Mouse (Mus musculus): ENCODE data around the gene Dtnb. TPM values are rescaled to one million over a fixed set of nuclear protein-coding genes. Genes with fewer than 3 reads are reported as not detected.

Dtnb gene
- polyA plus RNA-seq, 1 experiment from 2014 or later, result 30.6 TPM

DNA sequence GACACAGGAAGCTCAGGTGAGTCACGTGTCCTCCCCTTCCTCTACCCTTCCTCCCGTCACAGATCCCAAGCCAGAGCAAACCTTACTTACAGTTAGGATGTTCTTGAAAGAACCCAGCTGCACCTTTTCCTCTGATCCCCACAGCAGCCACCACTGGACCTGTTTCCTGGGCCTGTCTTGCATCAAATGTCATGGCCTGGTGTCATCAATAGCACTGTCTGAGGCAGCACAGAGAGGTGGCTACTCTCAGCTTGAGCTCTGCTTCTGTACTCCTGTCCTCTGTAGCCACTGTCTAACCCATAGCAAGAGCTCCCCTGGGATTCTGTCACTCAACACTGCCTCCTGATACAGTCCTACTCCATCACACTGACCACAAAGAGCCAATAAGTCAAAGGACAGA, 207.5 kb downstream of the Dtnb start:
- Histone ChIP-seq H3K4me3 (no peak overlapping the region), H3K9me3 (replicated peaks) (no peaks in the 10 kb centered on the region), H3K27me3 (ENCODE audit: low read depth, poor library complexity, severe bottlenecking) (no peaks in the 10 kb centered on the region), H3K36me3 (0 out of 2 replicates have a peak, but pooled peaks cover 3% of the 10 kb centered on the region), H3K4me1 (peaks cover 55% of the 10 kb centered on the region), H3K27ac (replicated peaks) (peak overlapping the region; percentile 38; the same call in 1 of the 2 replicates)
- WGBS, result 79% methylated on average over 2 of the region's 2 CpGs
- no peak for DNase-seq (ENCODE audit: low spot score)

DNA sequence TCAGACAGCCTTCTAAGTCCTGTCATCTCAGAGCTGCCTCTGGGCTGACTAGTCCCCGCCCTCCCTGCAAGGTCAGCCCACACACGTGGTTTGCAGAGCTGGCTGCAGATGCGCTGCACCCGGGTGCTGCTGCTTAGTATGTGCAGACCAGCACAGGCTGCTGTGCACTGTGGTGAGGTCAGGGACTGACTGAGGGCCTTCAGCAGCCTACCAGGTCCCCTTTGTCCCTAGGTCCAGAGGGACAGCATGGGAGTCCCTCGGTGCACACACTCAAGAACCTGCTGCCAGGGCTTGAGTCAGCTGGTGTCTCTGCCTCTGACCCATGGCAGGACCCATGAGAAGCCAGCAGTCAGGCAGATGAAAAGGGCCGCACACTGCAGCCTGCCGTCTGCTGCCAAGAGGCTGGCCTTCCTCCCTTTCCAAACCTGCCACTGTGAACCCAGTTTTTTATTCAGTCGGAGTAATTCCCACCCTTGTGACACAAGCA, 208.3 kb downstream of the Dtnb start:
- H3K4me1 ChIP-seq, result peaks cover 62% of the 10 kb centered on the region
- H3K36me3 ChIP-seq, result 0 out of 2 replicates have a peak, but pooled peaks cover 3% of the 10 kb centered on the region
- no peaks in the 10 kb centered on the region for H3K9me3 ChIP-seq (replicated peaks)
- no peaks in the 10 kb centered on the region for H3K27me3 ChIP-seq (ENCODE audit: low read depth, poor library complexity, severe bottlenecking)
- no peak overlapping the region; the same call in 1 of the 2 replicates for H3K4me3 ChIP-seq
- peak overlapping the region; percentile 79 for H3K27ac ChIP-seq (replicated peaks)
- 16% methylated on average over 8 of the region's 8 CpGs for WGBS
- DNase-seq (ENCODE audit: low spot score), result peak; percentile 74

DNA sequence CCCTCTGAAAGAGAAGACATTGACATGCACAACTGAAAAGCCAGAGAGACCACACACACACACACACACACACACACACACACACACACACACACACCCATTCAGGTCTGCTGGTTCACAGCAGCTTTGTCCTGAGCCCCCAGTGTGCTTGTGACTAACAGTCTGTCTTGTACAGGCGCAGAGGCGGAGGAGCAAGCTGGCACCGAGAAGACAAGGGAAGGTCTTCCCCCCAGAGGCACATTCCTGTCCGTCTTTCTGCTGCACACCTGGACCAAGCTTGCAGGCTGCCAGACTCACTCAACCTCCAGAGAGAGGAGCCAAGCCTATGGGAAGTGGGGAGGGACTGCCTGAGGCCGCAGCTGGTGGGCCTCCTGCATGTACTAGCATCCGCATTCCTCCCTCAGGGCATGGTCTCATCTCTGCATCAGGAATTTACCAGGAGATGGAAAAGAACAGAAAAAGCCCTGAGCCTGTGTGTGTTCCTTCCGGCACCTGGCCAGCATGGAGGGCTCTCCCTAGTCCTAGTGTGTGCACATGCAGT, 208.8 kb downstream of the Dtnb start:
- 45% methylated on average over 7 of the region's 7 CpGs for WGBS
- Histone ChIP-seq H3K27me3 (ENCODE audit: low read depth, poor library complexity, severe bottlenecking) (no peaks in the 10 kb centered on the region), H3K9me3 (replicated peaks) (no peaks in the 10 kb centered on the region), H3K36me3 (0 out of 2 replicates have a peak, but pooled peaks cover under 1% of the 10 kb centered on the region), H3K27ac (replicated peaks) (peak overlapping the region; percentile 79), H3K4me3 (no peak overlapping the region; the same call in 1 of the 2 replicates), H3K4me1 (peaks cover 62% of the 10 kb centered on the region)
- DNase-seq (ENCODE audit: low spot score), result peak; percentile 47

DNA sequence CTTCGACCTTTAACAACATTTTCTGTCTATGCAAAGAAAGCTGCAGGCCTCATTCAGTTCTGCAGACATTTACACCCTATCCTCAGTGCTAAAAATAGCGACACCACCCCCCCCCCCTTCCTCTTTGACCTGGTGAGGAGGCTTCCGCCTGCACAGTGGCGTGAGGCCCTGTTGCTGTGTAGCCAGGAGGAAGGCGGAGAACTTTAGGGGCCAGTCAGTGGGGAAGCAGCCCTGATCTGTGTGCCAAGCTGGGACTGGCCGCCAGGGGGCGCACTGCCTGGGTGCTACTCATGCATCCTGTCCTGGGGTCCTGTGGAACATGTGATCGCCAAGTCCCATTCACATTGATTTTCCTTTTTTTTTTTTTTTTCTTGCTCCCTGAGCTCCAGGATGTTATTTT, 209.3 kb downstream of the Dtnb start:
- H3K27ac ChIP-seq (replicated peaks), result peak overlapping the region; percentile 79
- peaks cover 64% of the 10 kb centered on the region for H3K4me1 ChIP-seq

DNA sequence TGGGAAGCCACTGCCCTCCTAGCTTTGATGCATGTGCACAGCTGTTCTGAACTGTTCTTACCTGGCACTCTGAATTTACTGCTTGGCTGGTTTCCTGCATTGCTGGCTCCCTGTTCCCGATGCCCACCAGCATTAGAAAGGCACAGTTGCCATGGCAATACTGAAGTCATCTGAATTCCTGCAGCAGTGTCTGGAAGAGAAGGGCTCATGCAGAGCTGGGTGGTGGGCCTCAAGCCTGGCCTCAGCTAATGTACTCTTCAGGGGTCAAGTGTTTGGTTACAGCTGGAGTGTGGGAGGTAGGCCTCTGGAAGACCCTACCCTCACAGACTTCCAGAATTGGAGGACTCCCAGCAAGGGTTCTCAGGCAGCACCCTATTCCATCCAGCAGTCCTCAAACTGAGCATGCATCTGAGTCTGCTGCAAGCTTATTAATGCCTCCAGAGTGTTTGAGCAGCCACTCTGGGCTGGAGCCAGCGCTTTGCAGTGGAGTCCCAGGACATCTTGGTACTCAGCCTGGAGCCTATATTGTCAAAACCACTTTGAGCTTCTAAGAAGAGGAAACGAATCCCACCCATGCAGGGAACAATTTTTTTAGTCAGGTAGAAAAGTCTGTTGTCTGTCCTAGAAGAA, 211.1 kb downstream of the Dtnb start:
- Histone ChIP-seq H3K4me1 (peaks cover 82% of the 10 kb centered on the region), H3K4me3 (no peak overlapping the region), H3K9me3 (replicated peaks) (no peaks in the 10 kb centered on the region), H3K36me3 (no peaks in the 10 kb centered on the region), H3K27ac (replicated peaks) (peak overlapping the region; percentile 66), H3K27me3 (ENCODE audit: low read depth, poor library complexity, severe bottlenecking) (no peaks in the 10 kb centered on the region; the same call in 1 of the 2 replicates)
- WGBS, result 48% methylated on average over 3 of the region's 3 CpGs
- no peak for DNase-seq (ENCODE audit: low spot score)

More for the DNA sequence above, 209.3 kb downstream of the Dtnb start:
- Histone ChIP-seq H3K27me3 (ENCODE audit: low read depth, poor library complexity, severe bottlenecking) (no peaks in the 10 kb centered on the region), H3K4me3 (no peak overlapping the region), H3K36me3 (no peaks in the 10 kb centered on the region), H3K9me3 (replicated peaks) (no peaks in the 10 kb centered on the region)
- DNase-seq (ENCODE audit: low spot score), result peak; percentile 87
- 19% methylated on average over 8 of the region's 8 CpGs for WGBS

DNA sequence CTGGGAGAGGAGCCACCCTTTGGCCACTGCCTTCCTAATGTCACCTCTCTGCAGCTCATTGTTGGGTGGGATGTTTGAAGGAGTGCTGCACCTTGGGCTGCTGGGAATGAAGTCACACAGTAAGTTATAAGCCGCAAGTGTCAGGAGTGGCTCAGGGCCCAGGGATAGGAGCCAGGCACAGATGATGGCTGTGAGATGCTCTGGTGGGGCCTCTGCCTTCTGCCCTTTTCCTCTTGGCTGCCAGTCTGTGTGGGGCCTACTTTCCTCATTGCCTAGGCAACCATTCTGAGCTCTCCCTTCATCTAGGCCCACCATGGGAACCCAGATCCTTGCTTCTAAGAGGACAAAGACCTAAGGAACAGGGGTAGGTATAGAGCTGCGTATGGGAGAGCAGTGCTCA, 212.1 kb downstream of the Dtnb start:
- H3K4me3 ChIP-seq, result no peak overlapping the region
- DNase-seq (ENCODE audit: low spot score), result no peak
- no peaks in the 10 kb centered on the region for H3K36me3 ChIP-seq
- peak overlapping the region; percentile 68 for H3K27ac ChIP-seq (replicated peaks)
- no peaks in the 10 kb centered on the region for H3K9me3 ChIP-seq (replicated peaks)
- 57% methylated on average over 2 of the region's 2 CpGs for WGBS
- H3K4me1 ChIP-seq, result peaks cover 87% of the 10 kb centered on the region
- no peaks in the 10 kb centered on the region; the same call in 1 of the 2 replicates for H3K27me3 ChIP-seq (ENCODE audit: low read depth, poor library complexity, severe bottlenecking)

DNA sequence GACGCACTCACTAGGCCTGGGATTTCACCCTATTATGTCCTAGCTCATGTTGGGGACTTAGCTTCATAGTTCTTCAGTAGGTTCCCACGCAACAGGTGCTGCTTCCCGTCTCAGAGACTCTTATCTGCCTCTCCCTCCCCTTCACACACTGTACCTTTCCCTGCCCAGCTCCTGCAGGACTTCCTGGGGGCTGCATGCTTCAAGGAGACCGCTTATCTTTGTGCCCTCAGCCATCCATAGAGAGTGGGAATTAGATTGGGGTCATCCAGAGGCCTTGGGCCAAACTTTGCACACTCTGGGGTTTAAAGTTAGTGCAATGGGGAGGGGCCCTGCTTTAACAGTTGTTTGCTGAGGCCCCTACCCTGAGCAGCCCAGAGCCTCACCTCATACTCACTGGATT, 212.5 kb downstream of the Dtnb start:
- peak overlapping the region; percentile 68 for H3K27ac ChIP-seq (replicated peaks)
- peaks cover 86% of the 10 kb centered on the region for H3K4me1 ChIP-seq
- WGBS, result 77% methylated on average over 4 of the region's 4 CpGs

DNA sequence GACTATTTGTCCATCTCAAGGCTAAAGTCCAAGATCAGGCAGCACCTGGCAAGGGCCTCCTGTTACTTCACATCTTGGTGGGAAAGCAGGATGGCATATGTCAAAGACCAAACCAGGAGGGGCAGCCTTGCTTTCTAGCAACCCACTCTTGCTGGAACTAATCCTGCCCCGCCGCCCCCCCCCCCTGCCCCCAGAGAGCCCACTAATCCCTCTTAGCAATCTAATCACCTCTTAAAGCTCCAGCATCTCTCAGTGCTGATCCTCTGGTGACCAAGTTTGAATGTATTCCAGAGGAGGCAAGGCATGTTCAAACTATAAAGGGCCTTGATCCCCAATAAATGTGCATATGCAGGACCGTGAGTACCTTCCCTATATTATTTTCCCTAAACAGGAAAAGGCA, 214.9 kb downstream of the Dtnb start:
- Histone ChIP-seq H3K27ac (replicated peaks) (peak overlapping the region; percentile 28), H3K27me3 (ENCODE audit: low read depth, poor library complexity, severe bottlenecking) (no peaks in the 10 kb centered on the region; the same call in none of the 2 replicates), H3K4me1 (peaks cover 73% of the 10 kb centered on the region), H3K4me3 (no peak overlapping the region), H3K9me3 (replicated peaks) (no peaks in the 10 kb centered on the region), H3K36me3 (no peaks in the 10 kb centered on the region)
- WGBS, result 14% methylated on average over 3 of the region's 3 CpGs
- DNase-seq (ENCODE audit: low spot score), result no peak

More for the DNA sequence above, 212.5 kb downstream of the Dtnb start:
- Histone ChIP-seq H3K36me3 (no peaks in the 10 kb centered on the region), H3K4me3 (no peak overlapping the region), H3K9me3 (replicated peaks) (no peaks in the 10 kb centered on the region), H3K27me3 (ENCODE audit: low read depth, poor library complexity, severe bottlenecking) (no peaks in the 10 kb centered on the region; the same call in 1 of the 2 replicates)
- DNase-seq (ENCODE audit: low spot score), result no peak

DNA sequence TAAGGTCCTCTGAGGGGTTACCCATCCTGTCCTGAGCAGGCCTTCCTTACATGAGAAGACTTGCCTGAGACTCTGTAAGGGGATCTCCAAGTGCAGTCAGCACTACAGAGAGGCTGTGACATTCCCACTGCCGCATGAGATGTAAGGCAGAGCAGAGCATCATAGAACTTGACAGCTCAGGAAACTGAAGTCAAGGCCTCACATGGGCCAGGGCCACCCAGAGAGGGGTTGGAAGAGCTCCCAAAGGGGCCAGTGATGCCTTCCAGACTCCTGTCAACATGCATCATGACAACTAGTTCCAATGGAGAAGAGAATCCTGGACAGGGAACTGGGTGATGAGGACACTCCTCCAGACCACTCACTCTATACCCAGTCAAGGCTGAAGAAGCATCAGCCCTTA, 215.4 kb downstream of the Dtnb start:
- H3K27ac ChIP-seq (replicated peaks), result peak overlapping the region; percentile 28
- no peaks in the 10 kb centered on the region for H3K9me3 ChIP-seq (replicated peaks)
- H3K27me3 ChIP-seq (ENCODE audit: low read depth, poor library complexity, severe bottlenecking), result no peaks in the 10 kb centered on the region; the same call in none of the 2 replicates
- no peaks in the 10 kb centered on the region for H3K36me3 ChIP-seq
- H3K4me3 ChIP-seq, result no peak overlapping the region
- DNase-seq (ENCODE audit: low spot score), result no peak
- WGBS, result 46% methylated on average over 1 of the region's 1 CpGs
- H3K4me1 ChIP-seq, result peaks cover 71% of the 10 kb centered on the region

DNA sequence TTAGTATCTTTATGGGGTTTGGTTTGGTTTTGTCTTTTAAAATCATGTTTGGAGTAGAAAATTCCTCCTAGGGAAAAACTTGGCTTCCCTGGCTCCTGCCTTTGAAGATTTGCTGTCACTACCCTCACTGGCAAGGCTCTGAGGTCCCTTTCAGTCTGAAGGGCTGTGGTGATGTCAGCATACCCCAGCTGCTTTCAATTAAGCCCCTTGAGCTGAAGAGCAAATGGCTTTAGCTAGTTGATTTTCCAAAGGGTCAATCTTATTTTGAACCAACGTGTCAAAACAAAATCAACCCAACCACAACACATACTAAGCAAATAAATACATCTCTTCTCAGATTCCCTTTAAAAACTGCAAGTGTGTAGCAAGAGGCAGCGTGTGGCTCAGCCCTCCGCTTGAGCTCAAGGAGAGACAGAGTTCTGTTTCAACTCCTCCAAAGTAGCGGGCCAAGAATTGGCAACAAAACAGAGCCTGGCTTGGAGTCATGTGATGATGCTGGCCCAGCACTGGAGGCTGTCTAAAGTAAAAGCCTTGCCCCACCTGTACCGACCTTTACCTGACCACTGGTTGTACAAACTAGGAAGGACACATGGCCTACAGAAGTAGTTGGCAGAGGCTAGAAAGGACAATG, 216.4 kb downstream of the Dtnb start:
- Histone ChIP-seq H3K4me3 (no peak overlapping the region), H3K36me3 (no peaks in the 10 kb centered on the region), H3K9me3 (replicated peaks) (no peaks in the 10 kb centered on the region), H3K27me3 (ENCODE audit: low read depth, poor library complexity, severe bottlenecking) (peaks cover 10% of the 10 kb centered on the region), H3K27ac (replicated peaks) (no peak overlapping the region), H3K4me1 (peaks cover 62% of the 10 kb centered on the region)
- DNase-seq (ENCODE audit: low spot score), result no peak
- WGBS, result 56% methylated on average over 5 of the region's 5 CpGs

DNA sequence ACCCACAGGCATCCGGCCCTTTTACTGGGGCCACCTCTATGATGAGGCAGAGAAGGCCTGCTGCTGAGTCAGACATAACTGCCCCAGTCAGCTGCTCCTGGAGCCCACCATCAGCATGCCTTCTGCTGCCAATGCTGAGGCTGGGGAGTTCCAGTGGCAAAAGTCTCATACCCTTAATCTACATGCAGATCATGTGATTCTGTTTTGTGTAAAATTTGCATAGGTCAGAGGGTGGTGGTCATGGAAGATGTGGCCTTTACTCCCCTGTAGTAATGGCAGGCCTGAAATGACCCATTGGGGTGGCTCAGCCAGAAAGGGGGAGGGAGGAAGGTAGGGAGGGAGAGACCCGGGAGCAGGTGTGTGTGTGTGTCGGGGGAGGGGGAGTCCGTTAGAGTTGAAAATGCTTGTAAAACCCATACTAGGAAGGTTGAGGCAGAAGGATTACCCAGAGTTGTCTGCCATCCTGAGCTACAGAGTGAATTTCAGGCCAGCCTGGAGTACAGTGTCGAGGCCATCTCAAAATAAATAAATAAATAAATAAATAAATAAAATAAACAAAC, 217.5 kb downstream of the Dtnb start:
- H3K36me3 ChIP-seq, result no peaks in the 10 kb centered on the region
- no peaks in the 10 kb centered on the region for H3K9me3 ChIP-seq (replicated peaks)
- DNase-seq (ENCODE audit: low spot score), result no peak
- peaks cover 50% of the 10 kb centered on the region for H3K4me1 ChIP-seq
- peaks cover 21% of the 10 kb centered on the region for H3K27me3 ChIP-seq (ENCODE audit: low read depth, poor library complexity, severe bottlenecking)
- 62% methylated on average over 5 of the region's 5 CpGs for WGBS
- no peak overlapping the region for H3K27ac ChIP-seq (replicated peaks)
- H3K4me3 ChIP-seq, result no peak overlapping the region

DNA sequence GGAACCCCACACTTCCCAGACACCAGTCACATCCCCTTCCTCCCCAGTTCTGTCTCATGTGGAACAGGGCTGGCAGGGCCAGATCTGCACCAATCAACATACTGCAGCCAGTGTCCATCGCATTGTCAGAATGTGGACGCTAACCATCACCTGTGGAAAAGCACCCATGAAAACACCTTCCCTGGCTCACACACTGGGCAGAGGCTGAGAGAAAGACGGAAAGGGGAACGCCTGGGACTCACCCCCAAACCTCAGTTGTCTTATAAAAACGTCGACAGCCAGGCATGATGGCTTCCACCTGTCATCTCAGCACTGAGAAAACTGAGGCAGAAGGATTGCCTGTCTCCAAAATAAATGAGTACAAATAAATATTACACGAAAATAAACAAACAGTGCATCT, 219.1 kb downstream of the Dtnb start:
- Histone ChIP-seq H3K27me3 (ENCODE audit: low read depth, poor library complexity, severe bottlenecking) (peaks cover 21% of the 10 kb centered on the region), H3K27ac (replicated peaks) (no peak overlapping the region), H3K4me3 (peak overlapping the region; percentile 49), H3K4me1 (peaks cover 44% of the 10 kb centered on the region), H3K9me3 (replicated peaks) (no peaks in the 10 kb centered on the region), H3K36me3 (no peaks in the 10 kb centered on the region)
- 64% methylated on average over 7 of the region's 7 CpGs for WGBS
- DNase-seq (ENCODE audit: low spot score), result no peak

All from midbrain, embryonic 10.5 days (tissue).